Mouse (Mus musculus): Measurements from ENCODE around the gene Arhgap45.

- TF ChIP-seq CTCF (conservative IDR thresholded peaks at IDR 0.05; ENCODE audit: low read length) (no peak), NANOG (IDR thresholded peaks at IDR 0.05; ENCODE audit: borderline replicate concordance, low read length) (no peak)
These were observed 9.4 kb downstream of the Arhgap45 start for GRCm38 (mm10) chr10:80025889-80026288.
